Mouse (Mus musculus): Measurements from ENCODE around the gene Rptor. TPM values are rescaled to one million over a fixed set of nuclear protein-coding genes. Genes with fewer than 3 reads are reported as not detected.
A peak's percentile ranks its signal among the peaks of the same experiment; 100 is the strongest.

Gene Rptor
- total RNA-seq, 2 experiments from 2014 or later: 62.3 to 66.1 TPM

DNA sequence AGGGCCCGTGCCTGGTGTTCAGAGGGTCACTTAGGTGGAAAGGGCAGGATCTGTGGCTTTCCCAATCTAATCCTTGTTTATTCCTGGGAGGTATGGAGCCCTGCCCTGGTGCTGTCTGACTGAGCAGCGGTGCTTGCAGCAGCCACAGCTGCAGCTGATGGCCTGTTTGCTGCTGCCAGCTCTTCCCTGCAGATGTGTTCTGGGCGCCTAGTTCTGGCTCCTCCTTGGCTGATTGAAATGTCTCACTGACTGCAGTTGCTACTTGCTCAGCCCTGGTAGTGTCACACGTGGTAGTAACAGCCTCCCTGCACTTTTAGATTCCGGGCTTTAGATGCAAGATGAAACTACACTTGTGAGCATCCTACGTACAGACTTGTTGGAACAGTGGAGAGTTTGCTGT is 264.1 kb downstream of the Rptor start:
- no peak for DNase-seq (ENCODE audit: low spot score in 2 of 2)
- TF ChIP-seq CTCF (conservative IDR thresholded peaks at IDR 0.05): no peak
- no peak overlapping the region for H3K4me3 ChIP-seq
- no peak overlapping the region for H3K27ac ChIP-seq

DNA sequence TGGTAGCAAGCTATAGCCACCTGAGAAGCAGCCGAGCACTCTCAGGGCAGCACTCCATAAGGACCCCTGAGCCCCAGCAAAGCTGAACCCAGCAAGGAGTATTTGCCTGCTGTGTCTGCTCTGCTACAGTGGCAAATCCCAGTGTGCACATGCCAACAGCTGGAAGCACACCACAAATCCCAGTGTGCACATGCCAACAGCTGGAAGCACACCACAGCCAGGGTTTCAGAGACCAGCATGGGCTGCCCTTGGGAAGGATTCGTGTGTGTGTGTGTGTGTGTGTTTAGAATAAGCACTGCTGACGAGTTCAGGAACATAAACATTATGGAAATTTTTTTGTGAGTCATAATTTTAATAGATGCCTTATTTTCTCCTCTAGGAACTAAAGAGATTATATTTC is 265.4 kb downstream of the Rptor start:
- TF ChIP-seq CTCF (conservative IDR thresholded peaks at IDR 0.05): no peak
- no peak overlapping the region for H3K4me3 ChIP-seq
- peak overlapping the region; percentile 82 for H3K27ac ChIP-seq
- no peak for DNase-seq (ENCODE audit: low spot score in 2 of 2)

DNA sequence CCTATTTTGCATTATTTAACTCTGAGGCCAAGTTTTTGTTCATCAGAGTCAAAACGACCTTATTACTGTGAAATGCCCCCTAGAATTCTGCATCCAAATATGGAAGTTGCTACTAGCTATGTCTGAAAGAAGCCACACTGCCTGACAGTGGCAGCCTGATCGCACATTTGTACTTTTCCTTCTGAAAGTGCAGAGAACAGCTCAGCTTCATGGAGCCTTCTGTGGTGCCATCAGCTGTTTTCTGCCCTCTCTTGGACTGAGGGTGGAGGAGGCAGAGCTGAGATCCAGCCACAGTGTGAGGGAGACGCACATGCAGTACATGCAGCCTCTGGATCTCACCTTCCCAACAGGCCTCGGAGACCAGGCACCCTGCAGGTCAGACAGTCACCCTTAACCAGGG is 265.9 kb downstream of the Rptor start:
- H3K4me3 ChIP-seq: no peak overlapping the region
- DNase-seq (ENCODE audit: low spot score in 2 of 2): peak in 1 of 2 experiments; percentile 40
- peak overlapping the region; percentile 82 for H3K27ac ChIP-seq
- TF ChIP-seq CTCF (conservative IDR thresholded peaks at IDR 0.05): no peak

DNA sequence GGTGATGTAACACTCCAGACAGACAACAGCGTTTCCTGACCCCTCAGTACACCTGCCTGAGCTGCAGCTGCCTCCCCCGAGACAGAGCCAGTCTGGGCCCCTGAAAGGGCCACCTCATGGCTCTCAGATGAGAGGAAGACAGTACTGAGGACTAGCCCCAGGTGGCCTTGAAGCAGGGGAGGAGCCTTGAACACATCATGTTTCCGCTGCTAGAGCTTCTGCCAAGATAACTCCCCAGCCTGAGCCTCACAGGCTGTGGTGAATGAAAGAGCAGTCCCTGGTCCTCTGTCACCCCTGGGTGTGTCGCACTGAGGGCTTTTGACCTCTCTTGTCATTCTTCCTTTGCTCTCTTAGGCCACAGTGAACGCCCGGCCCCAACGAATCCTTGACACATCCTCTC is 268.4 kb downstream of the Rptor start:
- DNase-seq (ENCODE audit: low spot score in 2 of 2): no peak
- no peak for TF ChIP-seq CTCF (conservative IDR thresholded peaks at IDR 0.05)
- Histone ChIP-seq H3K4me3 (no peak overlapping the region), H3K27ac (no peak overlapping the region)

DNA sequence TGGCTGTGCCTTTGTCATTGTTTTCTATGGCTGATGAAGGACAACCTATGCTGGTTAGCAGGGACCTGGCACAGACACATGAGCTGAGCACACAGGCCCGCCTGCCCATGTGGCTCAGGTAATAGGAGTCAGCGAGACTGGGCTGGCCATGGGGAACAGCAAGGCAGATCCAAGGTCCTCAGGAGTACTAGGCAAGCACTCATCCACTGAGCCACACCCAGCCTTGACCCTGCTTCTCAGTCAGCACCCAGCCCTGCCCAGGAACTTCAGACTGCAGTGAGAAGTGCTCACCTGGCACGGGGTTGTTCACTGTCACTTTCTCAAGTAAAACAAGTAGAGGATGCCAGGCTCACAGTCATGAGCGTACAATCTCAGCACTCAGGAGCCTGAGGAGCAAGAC is 270.9 kb downstream of the Rptor start:
- no peak for DNase-seq (ENCODE audit: low spot score in 2 of 2)
- no peak overlapping the region for H3K27ac ChIP-seq
- no peak overlapping the region for H3K4me3 ChIP-seq
- TF ChIP-seq CTCF (conservative IDR thresholded peaks at IDR 0.05): no peak

DNA sequence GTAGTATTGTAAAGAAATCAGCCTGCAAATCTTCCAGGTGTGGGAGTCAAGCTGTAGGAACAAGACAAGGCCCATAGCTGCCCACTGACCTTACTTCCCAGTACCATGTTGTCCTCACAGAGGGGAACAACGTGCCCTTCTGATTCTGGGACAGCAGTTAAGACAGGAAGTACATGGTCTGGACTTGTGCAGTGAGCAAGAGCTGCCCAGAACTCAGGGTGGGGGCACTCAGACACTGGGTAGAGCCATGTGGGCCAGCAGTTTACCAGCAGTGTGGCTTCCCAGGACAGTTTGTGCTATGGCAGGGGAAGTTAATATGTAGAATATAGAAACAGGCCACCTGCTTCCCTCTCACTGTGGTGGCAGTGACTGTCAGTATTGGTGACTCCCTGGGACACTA is 272.1 kb downstream of the Rptor start:
- H3K4me3 ChIP-seq: no peak overlapping the region
- no peak for DNase-seq (ENCODE audit: low spot score in 2 of 2)
- no peak overlapping the region for H3K27ac ChIP-seq
- TF ChIP-seq CTCF (conservative IDR thresholded peaks at IDR 0.05): no peak

DNA sequence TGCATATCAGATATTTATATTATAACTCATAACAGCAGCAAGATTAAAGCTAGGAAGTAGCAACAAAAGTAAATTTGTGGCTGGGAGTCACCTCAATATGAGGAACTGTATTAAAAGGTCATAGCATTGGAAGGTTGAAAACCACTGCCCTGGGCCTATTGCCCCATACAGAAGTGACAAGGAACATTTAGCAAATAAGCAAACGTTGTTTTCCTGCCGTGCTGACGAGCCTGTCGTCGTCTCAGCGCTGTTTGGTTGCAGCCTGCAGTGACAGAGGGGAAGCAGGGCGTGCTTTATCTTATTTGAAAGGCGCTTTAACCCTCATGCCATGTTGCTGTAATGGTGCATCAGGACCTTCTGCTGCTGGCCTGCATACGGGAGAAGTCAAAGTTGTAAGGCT is 273.0 kb downstream of the Rptor start:
- no peak for DNase-seq (ENCODE audit: low spot score in 2 of 2)
- no peak overlapping the region for H3K4me3 ChIP-seq
- no peak overlapping the region for H3K27ac ChIP-seq
- no peak for TF ChIP-seq CTCF (conservative IDR thresholded peaks at IDR 0.05)

DNA sequence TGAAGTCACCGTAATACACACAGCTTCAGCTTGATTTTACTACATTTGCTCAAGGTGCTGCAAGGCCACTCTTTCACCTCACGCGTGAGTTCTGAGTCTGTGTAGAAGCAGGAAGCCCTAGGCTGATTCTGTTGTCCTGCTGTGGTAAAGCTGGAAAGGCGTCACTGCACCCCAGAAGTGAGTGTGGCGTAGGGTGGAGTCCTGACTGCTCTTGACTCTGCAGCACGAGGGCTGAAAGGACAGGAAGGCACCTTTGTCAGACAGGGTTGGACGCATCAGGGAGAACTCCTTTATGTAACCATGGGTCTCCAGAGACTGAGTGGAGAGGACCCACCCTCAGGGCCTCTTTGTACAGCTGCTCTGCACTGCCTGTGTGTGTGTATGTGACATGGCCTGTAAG is 274.4 kb downstream of the Rptor start:
- no peak for DNase-seq (ENCODE audit: low spot score in 2 of 2)
- no peak for TF ChIP-seq CTCF (conservative IDR thresholded peaks at IDR 0.05)
- no peak overlapping the region for H3K27ac ChIP-seq
- no peak overlapping the region for H3K4me3 ChIP-seq

DNA sequence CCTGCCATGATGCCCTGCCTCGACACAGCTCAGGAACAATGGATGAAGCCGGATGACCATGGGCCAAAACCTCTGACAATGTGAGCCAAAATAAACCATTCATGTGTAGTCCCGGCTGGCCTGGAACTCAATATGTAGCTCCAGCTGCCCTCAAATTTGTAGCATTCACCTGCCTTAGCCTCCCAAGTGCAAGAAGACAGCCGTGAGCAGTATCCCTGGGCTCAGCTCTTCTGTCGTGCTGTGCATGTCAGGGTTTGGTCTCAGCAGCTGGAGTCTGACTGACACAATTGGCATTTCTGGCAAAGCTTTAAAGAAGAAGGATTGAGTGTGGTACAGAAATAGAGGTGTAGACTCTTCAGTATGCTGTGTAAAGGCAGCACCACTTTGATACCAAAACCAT is 276.9 kb downstream of the Rptor start:
- no peak overlapping the region for H3K4me3 ChIP-seq
- no peak overlapping the region for H3K27ac ChIP-seq
- DNase-seq (ENCODE audit: low spot score in 2 of 2): no peak
- TF ChIP-seq CTCF (conservative IDR thresholded peaks at IDR 0.05): no peak

DNA sequence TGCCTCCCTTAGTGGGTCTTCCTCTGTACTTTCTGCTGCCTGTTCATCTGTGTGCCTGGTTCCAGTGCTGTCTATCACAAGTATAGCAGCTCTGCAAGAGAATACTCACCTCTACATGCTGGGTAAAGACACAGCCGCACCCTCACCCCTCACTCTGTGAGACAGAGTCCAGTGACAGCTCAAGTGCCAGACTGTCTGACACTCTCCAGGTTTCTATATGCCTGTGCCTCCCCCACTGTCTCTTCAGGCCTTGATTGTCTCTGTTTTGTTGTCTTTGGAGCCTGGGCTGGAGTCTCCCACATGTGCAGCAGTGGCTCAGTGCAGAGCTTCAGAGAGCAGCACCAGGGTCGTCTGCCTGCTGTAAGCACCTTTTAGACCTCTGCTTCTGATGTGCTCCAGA is 280.9 kb downstream of the Rptor start:
- no peak for TF ChIP-seq CTCF (conservative IDR thresholded peaks at IDR 0.05)
- H3K27ac ChIP-seq: no peak overlapping the region
- H3K4me3 ChIP-seq: no peak overlapping the region
- DNase-seq (ENCODE audit: low spot score in 2 of 2): no peak

DNA sequence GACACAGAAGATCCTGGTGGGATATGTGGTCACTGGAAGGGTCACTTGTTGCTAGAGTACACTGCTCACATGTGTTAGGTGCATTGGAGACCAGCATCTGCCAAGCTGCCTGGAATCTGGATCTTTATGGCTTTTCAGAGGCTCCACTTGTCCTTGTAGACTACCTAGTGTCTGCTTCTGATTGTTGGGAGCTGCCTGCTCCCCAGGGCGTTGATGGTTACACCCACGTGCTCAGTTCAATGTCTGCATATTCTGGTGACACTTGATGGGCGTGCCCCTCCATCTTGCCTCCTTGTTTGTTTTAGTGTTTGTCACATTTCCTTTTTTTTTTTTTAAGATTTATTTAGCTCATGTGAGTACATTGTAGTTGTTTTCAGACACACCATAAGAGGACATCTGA is 287.3 kb downstream of the Rptor start:
- TF ChIP-seq CTCF (conservative IDR thresholded peaks at IDR 0.05): no peak
- no peak overlapping the region for H3K27ac ChIP-seq
- no peak overlapping the region for H3K4me3 ChIP-seq
- no peak for DNase-seq (ENCODE audit: low spot score in 2 of 2)

DNA sequence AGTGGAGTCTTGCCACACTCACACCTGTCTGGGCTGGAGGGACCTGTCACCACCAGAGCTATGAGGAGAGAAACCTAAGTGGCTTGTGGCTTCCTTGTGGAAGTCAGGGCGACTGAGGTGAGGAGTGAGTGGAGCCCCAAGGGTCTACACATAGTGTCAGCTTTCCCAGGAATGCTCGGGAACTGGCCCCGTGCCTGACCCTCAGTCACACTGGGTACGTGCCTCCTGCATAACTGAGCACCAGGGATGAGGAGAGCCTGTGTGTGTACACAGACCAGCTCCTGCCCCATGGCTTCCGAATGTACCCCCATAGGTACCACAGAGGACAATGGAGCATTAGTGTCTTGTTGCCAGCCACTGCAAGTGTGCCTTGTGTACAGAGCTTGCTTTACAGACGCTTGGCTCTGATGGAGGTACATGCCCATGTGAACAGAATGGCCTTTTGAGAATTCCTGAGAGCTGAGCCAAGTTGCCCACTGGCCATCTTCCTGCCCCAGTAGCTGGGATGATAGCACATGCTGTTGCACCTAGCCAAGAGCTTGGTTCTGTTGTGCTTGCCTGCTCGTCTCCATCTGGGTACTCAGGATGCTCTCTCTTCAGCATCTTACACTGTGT is 289.0 kb downstream of the Rptor start:
- Histone ChIP-seq H3K27ac (no peak overlapping the region), H3K4me3 (no peak overlapping the region)
- DNase-seq (ENCODE audit: low spot score in 2 of 2): no peak
- no peak for TF ChIP-seq CTCF (conservative IDR thresholded peaks at IDR 0.05)

DNA sequence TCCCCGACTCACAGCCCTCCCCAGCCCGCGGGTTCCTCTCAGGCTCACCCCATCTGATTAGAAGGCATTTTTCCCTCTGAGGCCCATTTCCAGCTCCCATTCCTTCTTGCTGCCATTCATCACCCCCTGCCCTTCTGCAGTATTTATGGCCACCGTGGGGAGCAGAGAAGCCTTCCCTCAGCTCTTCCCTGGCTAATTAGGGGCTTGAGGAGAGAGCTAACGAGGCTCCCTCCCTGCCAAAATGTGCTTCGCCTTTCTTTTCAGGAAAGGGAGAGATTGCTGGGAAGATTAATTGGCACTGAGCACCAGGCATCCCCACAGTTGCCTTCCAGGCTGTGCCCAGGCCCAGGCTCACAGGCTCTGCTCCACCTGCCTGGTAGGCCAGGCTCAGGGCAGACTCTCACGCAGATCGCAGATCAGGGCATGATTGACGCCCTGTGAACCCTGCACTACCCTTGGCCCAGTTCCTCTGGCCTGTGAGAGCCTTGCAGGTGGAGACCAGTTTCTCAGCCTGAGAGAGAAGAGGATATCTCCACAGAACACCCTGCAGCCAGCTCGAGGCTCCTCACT is 291.0 kb downstream of the Rptor start:
- H3K4me3 ChIP-seq: no peak overlapping the region
- peak overlapping the region; percentile 51; the same call in 1 of the 2 replicates for H3K27ac ChIP-seq
- no peak for TF ChIP-seq CTCF (conservative IDR thresholded peaks at IDR 0.05)
- no peak for DNase-seq (ENCODE audit: low spot score in 2 of 2)

DNA sequence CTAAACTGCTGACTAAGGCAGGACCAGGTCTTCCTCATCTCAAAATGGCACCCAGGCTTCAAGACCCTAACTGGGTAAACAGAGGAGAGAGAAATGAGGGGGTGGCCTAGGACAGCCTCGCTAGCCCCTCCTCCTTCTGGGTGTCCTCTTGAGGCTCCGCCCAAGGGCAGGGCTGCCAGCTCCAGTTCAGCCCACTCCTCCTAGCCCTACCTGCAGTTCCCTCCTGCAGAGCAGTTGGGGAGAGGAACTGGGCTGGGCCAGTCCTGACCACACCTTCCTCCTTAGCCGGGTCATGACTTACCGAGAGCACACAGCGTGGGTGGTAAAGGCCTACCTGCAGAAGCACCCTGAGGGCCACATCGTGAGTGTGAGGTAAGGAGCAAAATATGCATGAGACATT is 291.9 kb downstream of the Rptor start:
- DNase-seq (ENCODE audit: low spot score in 2 of 2): no peak
- H3K27ac ChIP-seq: no peak overlapping the region
- TF ChIP-seq CTCF (conservative IDR thresholded peaks at IDR 0.05): no peak
- H3K4me3 ChIP-seq: no peak overlapping the region

Data from layer of hippocampus, adult 2 months (tissue).